Mouse (Mus musculus): Measurements from ENCODE around the gene Tnni3k.

Gene Tnni3k

DNA sequence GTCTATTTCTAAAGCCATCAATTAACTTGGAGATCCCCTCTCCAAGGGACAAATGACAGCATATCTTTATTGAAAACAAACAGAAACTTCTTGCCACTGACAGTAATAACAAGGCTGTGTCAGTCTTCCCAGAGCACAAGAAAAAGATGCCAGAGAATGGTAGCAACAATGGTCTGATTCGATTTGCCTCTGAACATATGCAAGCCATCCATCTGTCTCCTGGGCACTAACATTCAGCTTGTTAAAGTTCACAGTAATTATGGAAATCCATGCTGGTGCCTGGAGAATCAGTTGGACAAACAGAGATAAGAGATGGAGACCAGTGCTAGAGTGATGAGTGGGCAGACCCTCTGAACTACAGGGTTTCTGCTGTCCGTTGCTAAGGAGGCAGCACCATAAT, 102.1 kb downstream of the Tnni3k start:
- intact Hi-C loops (cut with DNase I) = no loop called here

DNA sequence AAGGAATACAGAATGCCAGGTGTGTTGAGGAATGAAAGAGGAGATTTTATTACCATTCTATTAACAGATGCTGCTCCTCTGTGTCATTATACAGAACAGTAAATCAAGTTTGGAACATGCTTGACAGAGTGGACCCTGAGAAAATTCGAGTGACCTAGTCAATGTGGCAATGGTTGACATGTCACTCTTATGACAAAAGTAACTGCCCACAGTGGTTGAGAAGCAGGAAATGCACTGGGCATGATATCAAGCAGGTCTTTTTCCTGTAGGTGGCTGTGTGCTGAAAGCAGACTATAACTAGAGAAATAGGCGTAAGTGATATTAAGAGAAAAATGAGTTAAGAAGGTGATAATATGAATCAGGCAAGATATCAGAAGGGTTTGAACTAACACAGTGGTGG, 105.7 kb downstream of the Tnni3k start:
- intact Hi-C loops (cut with DNase I) = no loop called here

DNA sequence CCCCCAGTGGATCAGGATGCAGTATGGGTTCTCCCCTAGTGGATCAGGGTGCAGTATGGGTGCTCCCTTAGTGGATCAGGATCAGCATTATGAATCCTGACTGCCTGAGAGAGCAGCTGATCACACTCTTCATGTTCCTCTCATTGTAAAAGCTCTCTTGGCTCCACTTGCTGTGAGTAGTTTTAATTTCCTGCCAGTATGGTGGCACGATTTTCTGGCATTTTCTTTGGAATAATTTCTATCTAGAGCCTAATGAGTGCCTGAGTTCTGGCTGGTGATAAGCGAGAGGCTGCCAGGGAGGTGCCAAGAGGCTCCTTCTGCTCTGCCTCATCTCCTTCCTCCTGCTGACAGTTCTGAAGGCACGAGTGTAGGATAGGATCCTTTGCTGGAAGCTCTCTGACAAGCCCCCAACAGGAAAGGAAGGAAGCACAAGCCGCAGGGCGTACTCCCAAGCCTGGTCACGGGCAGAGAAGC, 109.5 kb downstream of the Tnni3k start:
- intact Hi-C loops (cut with DNase I) = no loop called here

DNA sequence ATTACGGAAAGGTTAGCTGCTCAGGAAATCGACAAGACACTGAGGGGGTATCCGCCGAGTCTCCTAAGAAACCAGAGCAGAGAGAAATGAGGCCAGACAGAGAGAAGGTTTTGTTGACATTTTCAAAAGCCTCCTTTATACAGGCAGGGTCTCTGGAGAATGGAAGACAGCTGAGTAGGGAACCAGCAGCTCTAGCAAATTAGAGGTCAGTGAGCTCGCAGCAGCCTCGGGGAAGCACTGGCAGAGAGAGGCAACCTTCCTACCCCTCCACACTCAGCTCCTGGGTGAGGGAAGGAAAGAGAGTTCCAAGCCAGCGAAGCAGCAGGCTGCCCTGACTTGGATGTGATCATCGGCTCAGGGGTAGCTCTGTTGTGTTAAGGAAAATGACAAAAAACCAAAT, 127.5 kb downstream of the Tnni3k start:
- intact Hi-C loops (cut with DNase I) = no loop called here

DNA sequence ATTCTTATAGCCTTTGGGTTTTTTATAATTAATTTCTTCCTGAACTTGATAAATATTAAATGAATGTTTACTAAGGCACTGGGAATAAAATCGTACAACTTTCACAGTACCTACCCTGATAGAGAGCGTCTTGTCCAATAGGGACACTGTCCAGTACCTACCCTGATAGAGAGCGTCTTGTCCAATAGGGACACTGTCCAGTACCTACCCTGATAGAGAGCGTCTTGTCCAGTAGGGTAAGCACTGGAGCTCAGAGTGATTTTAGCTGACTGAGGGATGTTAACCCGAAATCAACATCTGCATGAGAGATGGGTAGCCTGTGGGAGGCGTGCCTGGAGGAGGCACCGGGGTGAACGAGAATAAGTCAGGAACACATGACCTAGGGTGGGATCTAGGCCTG, 130.3 kb downstream of the Tnni3k start:
- intact Hi-C loops (cut with DNase I) = no loop called here

DNA sequence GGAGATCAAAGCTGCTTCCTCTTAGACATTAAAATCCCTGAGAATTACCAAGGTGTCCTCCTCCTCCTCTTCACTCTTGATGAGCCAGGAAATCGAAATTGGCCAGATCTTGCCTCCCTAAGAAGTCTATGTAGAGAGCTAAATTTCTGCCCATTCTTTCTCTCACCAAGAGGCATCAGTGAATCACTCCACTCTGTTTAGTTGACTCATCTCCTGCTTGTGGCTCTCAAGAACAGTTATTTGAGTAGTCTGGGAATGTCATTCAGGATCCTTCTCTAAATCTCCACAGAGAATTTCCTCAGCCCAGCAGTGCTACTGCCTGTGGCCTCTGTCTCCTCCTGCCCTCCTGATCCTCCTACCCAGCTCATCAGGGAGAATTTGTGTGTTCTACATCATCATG, 139.6 kb downstream of the Tnni3k start:
- intact Hi-C loops (cut with DNase I) = no loop called here

DNA sequence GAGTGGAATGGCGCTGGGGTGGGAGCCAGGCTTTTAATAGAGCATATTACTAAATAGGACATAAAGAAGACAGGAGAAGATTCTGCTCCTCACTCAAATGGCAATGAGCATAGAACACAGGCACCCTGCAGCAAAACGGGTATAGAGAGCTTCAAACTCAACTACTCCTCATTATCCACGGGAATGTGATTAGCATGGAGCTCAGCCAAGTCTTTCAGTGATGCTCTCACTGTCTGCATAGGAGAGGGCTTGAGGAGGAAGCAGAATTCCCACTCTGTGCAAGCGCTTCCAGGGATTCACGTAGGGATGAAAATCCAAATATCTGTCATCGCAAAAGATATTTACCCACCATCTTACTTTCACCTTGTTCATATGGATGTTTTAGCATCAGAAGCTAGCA, 141.6 kb downstream of the Tnni3k start:
- intact Hi-C loops (cut with DNase I) = no loop called here

DNA sequence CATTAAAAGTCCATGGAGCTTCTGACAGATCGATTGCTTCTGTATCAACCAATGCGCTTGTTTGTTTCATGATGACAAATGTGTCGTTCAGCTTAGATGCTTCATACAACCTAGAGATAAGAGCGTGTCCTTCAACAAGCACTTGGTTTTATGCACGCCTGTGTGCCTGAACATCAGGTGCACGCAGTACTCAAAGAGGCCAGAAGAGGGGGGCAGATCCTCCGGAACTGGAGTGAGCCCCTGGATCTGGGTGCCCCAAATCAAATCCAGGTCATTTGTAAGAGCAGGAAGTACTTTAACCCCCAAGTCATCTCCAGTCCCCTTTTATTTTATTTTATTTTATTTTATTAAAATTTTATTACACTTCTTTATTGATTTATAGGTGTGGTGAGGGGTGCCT, 158.5 kb downstream of the Tnni3k start:
- intact Hi-C loops (cut with DNase I) = no loop called here

DNA sequence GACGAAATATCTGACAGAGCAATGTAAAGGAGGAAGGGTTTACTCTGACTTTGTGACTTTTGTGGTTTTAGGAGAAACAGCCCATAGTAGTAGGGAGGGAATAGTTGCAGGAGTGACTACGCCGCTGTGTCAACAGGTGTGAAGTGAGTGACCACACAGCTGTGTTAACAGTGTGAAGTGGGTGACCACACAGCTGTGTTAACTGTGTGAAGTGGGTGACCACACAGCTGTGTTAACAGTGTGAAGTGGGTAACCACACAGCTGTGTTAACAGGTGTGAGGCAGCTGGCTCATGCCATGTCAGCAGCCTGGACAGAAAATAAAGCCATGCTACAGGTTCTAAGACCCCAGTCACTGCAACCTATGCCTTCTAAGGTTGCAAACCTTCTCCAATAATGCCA, 162.0 kb downstream of the Tnni3k start:
- intact Hi-C loops (cut with DNase I) = no loop called here

DNA sequence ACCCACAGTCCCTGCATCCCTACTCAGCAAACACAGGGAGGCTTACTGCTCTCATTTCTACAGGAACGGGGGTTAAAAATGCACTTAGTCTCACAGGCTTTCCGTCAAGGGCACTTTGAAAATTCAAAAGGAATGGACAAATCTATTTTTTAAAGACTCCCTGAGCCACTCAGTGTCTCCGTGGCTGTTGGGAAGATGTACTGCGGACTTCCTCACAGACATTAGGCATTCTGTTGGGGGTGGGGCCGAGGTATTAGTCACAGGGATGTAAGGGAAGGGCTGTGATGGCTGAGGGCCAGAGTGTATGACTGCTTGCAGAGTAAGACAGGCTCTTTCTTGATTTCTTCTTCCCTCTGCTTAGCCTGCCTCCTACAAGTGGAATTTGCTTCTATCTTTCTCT, 169.8 kb downstream of the Tnni3k start:
- intact Hi-C loops (cut with DNase I) = no loop called here

DNA sequence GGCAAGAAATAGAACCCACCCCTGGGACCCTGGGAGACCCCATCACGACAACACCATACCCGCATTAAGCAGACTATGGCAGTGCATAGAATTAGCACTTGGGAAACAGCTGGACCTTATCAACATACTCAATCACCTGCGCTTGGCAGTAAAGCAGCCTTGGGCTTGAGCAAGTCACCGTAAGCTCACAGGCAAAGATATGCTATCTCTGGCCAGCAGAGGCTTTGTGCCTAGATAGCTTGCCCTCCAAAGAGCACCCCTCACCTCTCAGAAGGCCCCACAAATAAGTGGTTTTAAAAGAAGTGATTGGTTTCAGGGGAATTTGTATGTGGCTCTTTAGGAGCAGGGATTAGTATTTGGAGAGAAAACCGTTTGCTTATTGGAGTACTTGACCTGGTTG, 170.2 kb downstream of the Tnni3k start:
- intact Hi-C loops (cut with DNase I) = no loop called here

DNA sequence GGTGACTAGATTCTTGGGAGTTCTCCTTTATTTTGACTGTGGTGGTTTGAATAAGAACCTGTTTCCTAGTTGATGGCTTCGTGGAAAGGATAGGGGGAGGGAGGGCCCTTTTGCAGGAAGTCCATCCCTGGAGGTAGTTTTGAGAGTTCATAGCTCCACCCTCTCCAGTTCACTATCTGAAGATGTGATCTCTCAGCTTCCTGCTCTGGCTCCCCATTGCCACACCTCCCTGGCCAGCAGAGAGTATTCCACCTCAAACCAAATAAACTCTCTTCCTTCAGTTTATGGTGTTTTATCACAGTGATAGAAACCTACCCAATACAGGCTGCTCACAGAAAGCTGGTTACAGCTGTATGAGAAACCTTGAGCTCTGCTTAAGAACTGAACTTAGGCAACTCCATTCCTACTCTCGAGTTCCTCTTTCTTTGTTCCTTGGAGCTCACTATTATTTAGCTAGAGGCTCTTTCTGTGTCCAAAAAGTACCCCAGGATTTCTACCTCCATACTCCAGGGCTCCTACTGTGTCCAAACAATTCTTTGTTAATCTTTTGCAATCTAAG, 173.7 kb downstream of the Tnni3k start:
- intact Hi-C loops (cut with DNase I) = no loop called here

DNA sequence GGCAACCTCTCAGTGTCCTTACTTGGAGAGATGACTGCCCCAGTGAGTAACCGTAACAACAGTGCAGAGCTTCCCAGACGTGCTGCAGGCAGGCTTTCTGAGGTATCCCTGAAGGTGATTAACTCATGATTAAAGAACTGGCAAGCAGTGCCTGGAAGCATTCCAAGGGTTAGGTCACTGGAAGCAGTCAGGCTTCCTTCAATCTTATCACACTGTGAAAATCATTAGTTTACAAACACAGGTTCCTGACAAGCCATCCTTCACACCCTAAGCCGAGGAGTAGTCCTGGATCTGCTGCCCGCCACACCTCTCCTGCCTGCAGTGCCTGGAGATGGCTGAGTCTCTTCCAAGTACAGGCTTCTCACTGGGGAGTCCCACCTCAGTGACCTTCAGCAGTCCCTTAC, 174.7 kb downstream of the Tnni3k start:
- intact Hi-C loops (cut with DNase I) = no loop called here

DNA sequence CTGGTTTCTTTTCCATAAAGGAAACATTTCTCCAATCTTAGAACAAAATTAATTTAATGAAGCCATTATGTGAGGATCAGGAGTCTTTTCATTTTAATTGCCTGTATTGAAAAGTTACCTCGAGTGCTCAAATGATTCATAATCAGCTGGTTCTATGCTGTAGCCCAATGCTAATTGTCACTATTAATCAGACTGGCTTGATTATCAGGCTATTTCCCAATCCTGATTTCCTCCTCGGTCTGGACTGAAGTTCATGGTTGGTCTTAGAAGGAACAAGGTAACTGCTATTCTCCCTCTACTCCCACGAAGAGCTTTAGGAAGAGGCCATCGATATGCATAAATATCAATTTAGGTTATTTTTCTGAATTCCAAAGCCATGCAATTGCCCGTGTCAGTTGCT, 175.1 kb downstream of the Tnni3k start:
- intact Hi-C loops (cut with DNase I) = no loop called here

DNA sequence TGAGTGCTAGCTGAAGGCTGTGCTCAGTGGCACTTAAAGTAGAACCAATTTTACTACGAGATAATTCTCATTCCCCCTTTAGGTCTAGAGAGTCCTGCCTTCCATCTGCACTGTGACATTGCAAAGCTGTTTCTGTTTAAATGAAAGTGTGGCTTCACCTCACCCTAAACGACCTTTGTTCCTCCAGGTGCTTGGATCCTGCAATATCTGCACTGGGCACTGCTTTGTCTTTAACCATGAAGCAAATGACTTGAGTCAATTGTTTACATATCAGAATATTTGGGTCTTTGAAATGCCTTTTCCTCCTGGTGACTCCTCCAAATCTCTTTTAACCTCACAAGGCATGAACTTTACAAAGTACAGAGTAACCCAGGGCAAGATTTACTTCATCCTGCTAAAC, 175.7 kb downstream of the Tnni3k start:
- intact Hi-C loops (cut with DNase I) = no loop called here

DNA sequence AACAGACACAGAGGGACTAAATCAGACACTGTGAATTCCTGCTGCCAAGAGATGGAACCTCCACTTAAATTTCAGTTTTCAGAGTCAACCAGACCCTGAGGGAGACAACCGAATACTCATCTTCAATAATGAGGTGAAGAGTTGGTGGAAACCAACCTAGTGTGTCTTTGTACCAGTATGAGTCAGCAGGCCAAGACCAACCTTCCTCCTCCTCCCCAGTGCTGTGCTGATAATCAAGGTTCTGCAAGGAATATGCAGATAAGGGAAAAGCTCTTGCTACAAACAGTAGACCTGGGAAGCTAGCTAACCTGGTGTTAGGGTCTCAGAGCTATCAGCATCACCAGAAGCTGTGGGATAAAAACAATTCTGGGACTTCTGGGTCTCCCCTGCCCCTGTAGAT, 176.1 kb downstream of the Tnni3k start:
- intact Hi-C loops (cut with DNase I) = no loop called here

DNA sequence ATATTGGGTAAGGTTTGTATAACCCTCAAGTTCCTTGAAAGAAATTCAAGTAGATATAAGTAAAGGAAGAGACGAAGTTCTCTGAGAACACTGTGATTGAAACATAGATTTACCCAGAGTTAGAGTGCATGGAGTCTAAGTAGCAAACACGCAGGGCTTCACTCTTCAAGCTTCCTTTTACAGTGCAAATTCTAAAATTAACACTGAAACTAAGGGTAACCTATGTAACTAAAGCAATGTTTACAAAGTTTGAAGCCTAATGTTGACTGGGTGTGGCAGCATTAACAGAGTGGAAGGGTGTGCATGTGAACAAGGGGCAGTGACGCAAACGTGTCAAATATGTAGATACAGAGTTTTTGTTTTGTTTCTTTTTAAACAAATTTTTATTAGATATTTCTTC, 186.4 kb downstream of the Tnni3k start:
- intact Hi-C loops (cut with DNase I) = no loop called here

DNA sequence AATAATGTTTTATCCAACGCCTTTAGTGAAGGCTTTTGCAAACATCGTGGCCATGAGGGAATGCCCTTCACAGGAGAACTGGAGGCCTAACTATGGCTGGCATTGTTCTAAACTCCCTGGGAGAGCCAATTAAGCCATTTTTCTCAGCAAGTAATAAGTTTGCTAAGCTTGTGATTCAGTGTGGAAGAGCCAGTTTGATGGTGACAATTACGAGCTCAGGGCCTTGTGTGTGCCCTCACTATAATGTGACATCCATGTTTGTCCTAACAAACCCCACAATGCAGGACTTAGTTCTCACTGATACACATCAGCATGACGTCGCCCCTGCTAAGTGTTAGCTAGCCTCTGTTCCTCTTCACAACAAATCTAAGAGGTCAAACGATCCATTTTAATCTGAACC, 193.3 kb downstream of the Tnni3k start:
- intact Hi-C loops (cut with DNase I) = no loop called here

DNA sequence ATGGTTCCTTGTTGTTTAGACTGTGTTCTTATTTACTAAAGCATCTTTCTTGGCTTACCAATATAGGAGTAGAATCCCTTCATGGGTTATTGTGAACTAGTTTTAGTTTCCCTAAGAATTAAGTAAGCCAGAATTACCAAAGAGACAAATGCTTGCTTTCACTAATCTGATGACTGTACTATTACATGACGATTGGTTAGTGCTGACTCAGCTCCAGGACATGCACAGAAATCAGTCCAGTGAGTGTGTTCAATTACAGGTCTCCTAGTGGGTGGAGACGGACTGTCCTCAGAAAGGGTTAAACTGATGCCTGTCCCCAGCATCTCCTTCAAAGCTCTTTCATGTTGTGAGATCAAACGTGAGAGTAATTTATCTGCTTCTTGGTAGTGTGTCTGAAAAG, 195.5 kb downstream of the Tnni3k start:
- intact Hi-C loops (cut with DNase I) = no loop called here

DNA sequence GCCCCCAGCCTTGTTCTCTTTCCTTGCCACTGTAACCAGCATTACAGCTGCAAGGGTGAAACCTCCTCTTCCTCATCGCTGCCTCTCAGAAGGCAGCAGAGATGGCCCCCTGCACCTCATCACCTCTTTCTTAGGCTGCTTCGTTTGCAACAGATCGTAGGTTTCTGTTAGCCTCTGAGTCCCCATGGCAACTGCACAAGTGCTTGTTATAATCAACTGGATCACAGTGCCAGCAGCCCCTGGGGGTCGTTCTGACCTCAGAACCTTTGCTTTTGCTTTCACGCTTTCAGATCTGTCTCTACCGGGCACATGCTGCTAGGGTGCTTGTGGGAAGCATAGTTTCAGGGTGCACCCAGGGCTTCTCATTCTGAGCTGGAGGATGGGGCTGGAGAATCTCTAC, 201.9 kb downstream of the Tnni3k start:
- intact Hi-C loops (cut with DNase I) = no loop called here

DNA sequence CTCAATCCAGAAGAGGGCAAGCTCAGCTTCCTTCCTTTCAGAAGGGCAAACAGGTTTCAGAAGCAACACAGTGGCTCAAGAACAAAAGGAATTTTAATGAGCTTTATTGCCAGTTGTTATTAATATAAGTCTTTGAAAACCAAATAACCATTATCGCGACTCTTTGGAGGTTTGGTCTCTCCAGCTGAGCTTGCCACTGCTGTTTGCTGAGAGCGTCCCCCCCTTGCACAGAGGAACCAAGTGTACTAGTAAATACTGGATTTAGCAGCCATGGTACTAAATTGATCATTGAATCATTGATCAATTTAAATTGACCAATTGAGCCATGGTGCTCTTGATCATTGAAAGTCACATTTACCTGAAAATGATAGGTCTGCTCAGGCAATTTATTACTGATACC, 202.9 kb downstream of the Tnni3k start:
- intact Hi-C loops (cut with DNase I) = no loop called here

DNA sequence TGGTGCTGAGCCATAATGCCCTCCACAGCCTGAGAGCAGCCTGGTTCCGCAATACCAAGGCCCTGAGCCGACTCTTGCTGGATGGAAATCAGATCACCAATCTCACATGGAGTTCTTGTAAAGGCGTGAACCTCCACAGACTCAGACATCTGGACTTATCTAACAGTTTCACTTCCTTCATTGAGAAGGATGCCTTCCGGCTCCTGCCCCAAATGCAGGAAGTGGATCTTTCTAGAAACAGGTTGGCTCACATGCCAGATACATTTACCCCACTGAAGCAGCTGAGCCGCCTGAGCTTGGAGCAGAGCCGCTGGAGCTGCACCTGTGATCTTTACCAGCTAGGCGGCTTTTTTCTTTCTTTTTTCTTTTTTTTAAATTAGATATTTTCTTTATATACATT, 213.0 kb downstream of the Tnni3k start:
- intact Hi-C loops (cut with DNase I) = no loop called here

DNA sequence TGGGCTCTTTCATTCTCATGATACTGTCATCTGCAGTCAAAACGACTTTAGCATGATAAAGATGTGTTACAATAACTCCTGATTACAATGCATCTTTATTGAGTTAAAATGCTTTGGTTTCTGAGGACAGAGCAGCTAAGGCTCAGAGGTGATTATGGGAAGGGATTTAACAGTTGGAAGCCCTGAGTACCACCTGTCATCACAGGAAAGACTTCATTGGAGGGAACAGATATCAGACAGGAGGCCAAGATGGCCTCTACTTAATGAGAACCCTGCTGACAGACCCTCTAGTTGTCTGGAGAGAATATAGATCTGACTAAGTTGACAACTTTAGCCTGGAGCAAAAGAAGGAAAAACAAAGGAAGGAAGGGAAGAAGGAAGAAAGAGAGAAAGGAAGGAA, 214.1 kb downstream of the Tnni3k start:
- intact Hi-C loops (cut with DNase I) = no loop called here

DNA sequence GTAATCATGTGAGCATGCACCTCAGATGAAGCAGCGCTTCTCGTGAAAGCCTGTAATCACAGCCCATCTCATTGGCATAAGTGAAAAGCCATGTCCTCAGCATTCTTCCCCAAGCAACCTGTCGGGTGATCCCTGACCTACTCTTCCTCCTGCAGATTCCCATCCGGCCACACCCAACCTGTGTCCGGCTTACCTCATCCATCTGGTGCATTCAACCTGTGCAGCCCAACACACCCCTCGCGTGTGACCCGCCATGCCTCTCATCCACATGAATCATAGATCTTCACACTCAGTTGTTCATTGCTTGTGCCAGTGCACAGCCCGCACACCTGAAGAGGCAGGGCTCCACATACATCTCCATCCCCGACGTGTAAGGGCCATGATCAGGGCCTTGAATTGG, 217.3 kb downstream of the Tnni3k start:
- intact Hi-C loops (cut with DNase I) = no loop called here

Measured in adrenal gland (tissue).